Mouse (Mus musculus) olfactory bulb, adult 2 months (tissue): ENCODE measurements around the gene Cdk5.

Source experiments
- CTCF ChIP-seq: fragments of 200-500 bp; IDR thresholded peaks from 2 replicates; pipeline ENCODE4 v1.5.1; 2012; ENCODE audit warnings: low read depth, mild to moderate bottlenecking, low read length, moderate library complexity; ENCODE audit not compliant: insufficient read depth
- POLR2A ChIP-seq: fragments of 200-500 bp; IDR thresholded peaks from 2 replicates; pipeline ENCODE4 v1.6.1; 2012; ENCODE audit warnings: mild to moderate bottlenecking, low read depth, low read length, moderate library complexity; ENCODE audit not compliant: insufficient read depth

GRCm38 (mm10) chr5:24452030-24452690, 28.8 kb upstream of the Cdk5 start, which contains the start of gene Agap3:
- TF ChIP-seq CTCF (no peak), POLR2A (no peak)
